Mouse (Mus musculus): ENCODE measurements around the gene Cdc42ep5. TPM values are rescaled to one million over a fixed set of nuclear protein-coding genes. Genes with fewer than 3 reads are reported as not detected.

The Cdc42ep5 gene
- polyA plus RNA-seq, 1 experiment from 2014 or later: 30.3 TPM

- ATAC-seq (ENCODE audit: low FRiP score, low TSS enrichment): no peak
- Histone ChIP-seq H3K4me1 (ENCODE audit: control insufficient read depth, insufficient read depth, low read length) (peaks cover 13% of the 10 kb centered on the region), H3K9ac (ENCODE audit: low read depth, low read length) (0 out of 2 replicates have a peak overlapping the region, but pooled peaks have one; percentile 63), H3K4me2 (replicated peaks; ENCODE audit: low read depth, low read length) (no peak overlapping the region), H3K9me3 (ENCODE audit: control insufficient read depth, low read length) (no peaks in the 10 kb centered on the region), H3K4me3 (ENCODE audit: low read length) (no peak overlapping the region), H3K27ac (ENCODE audit: low read depth, low read length) (no peak overlapping the region), H3K27me3 (ENCODE audit: control insufficient read depth, insufficient read depth, low read length) (peaks cover 13% of the 10 kb centered on the region), H3K36me3 (ENCODE audit: control insufficient read depth, insufficient read depth, low read length) (peaks cover 51% of the 10 kb centered on the region)
- 67% methylated on average over 4 of the region's 4 CpGs for WGBS
Observed at GRCm38 (mm10) chr7:4147836-4148235, 16.8 kb downstream of the Cdc42ep5 start.

DNA sequence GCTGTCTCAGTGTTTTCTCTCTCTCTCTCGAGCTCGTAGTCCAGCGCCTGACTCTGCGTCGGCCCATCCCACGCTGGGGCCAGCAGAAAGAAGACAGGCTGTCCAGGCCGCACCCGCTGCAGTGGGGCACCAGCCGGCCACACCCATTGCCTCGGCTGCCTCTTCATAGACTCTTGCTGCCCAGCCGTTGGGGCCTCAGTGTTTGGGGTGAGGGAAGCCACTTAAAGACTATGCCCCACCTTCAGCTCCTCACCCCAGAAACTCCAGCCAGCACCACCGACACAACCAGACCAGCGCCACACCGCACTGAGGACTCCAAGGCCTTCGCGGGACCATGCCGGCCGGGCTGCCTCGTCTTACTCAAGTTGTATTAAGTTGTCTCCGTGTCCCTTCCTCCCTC is 17.3 kb downstream of the Cdc42ep5 start:
- peaks cover 56% of the 10 kb centered on the region for H3K36me3 ChIP-seq (ENCODE audit: control insufficient read depth, insufficient read depth, low read length)
- no peak overlapping the region for H3K9ac ChIP-seq (ENCODE audit: low read depth, low read length)
- H3K27ac ChIP-seq (ENCODE audit: low read depth, low read length): no peak overlapping the region
- no peak for ATAC-seq (ENCODE audit: low FRiP score, low TSS enrichment)
- peaks cover 13% of the 10 kb centered on the region for H3K27me3 ChIP-seq (ENCODE audit: control insufficient read depth, insufficient read depth, low read length)
- H3K4me2 ChIP-seq (replicated peaks; ENCODE audit: low read depth, low read length): no peak overlapping the region
- H3K9me3 ChIP-seq (ENCODE audit: control insufficient read depth, low read length): no peaks in the 10 kb centered on the region
- 87% methylated on average over 20 of the region's 20 CpGs for WGBS
- no peak overlapping the region for H3K4me3 ChIP-seq (ENCODE audit: low read length)
- peaks cover 13% of the 10 kb centered on the region for H3K4me1 ChIP-seq (ENCODE audit: control insufficient read depth, insufficient read depth, low read length)

GRCm38 (mm10) chr7:4146241-4147180 is 18.1 kb downstream of the Cdc42ep5 start:
- Histone ChIP-seq H3K9me3 (ENCODE audit: control insufficient read depth, low read length) (no peaks in the 10 kb centered on the region), H3K36me3 (ENCODE audit: control insufficient read depth, insufficient read depth, low read length) (peaks cover 65% of the 10 kb centered on the region)
- ATAC-seq (ENCODE audit: low FRiP score, low TSS enrichment): no peak

GRCm38 (mm10) chr7:4145552-4146190 is 19.0 kb downstream of the Cdc42ep5 start:
- peaks cover 73% of the 10 kb centered on the region for H3K36me3 ChIP-seq (ENCODE audit: control insufficient read depth, insufficient read depth, low read length)
- no peak overlapping the region for H3K9ac ChIP-seq (ENCODE audit: low read depth, low read length)
- H3K27me3 ChIP-seq (ENCODE audit: control insufficient read depth, insufficient read depth, low read length): no peaks in the 10 kb centered on the region; the same call in 1 of the 2 replicates
- no peaks in the 10 kb centered on the region for H3K9me3 ChIP-seq (ENCODE audit: control insufficient read depth, low read length)
- H3K4me2 ChIP-seq (replicated peaks; ENCODE audit: low read depth, low read length): no peak overlapping the region
- peaks cover 13% of the 10 kb centered on the region for H3K4me1 ChIP-seq (ENCODE audit: control insufficient read depth, insufficient read depth, low read length)
- WGBS: 74% methylated on average over 6 of the region's 6 CpGs
- H3K4me3 ChIP-seq (ENCODE audit: low read length): no peak overlapping the region
- ATAC-seq (ENCODE audit: low FRiP score, low TSS enrichment): no peak
- no peak overlapping the region for H3K27ac ChIP-seq (ENCODE audit: low read depth, low read length)

More at GRCm38 (mm10) chr7:4146241-4147180, 18.1 kb downstream of the Cdc42ep5 start:
- no peak overlapping the region for H3K9ac ChIP-seq (ENCODE audit: low read depth, low read length)
- peaks cover 7% of the 10 kb centered on the region for H3K27me3 ChIP-seq (ENCODE audit: control insufficient read depth, insufficient read depth, low read length)
- no peak overlapping the region for H3K27ac ChIP-seq (ENCODE audit: low read depth, low read length)
- no peak overlapping the region for H3K4me3 ChIP-seq (ENCODE audit: low read length)
- no peak overlapping the region for H3K4me2 ChIP-seq (replicated peaks; ENCODE audit: low read depth, low read length)
- peaks cover 13% of the 10 kb centered on the region for H3K4me1 ChIP-seq (ENCODE audit: control insufficient read depth, insufficient read depth, low read length)
- 95% methylated on average over 22 of the region's 23 CpGs for WGBS

DNA sequence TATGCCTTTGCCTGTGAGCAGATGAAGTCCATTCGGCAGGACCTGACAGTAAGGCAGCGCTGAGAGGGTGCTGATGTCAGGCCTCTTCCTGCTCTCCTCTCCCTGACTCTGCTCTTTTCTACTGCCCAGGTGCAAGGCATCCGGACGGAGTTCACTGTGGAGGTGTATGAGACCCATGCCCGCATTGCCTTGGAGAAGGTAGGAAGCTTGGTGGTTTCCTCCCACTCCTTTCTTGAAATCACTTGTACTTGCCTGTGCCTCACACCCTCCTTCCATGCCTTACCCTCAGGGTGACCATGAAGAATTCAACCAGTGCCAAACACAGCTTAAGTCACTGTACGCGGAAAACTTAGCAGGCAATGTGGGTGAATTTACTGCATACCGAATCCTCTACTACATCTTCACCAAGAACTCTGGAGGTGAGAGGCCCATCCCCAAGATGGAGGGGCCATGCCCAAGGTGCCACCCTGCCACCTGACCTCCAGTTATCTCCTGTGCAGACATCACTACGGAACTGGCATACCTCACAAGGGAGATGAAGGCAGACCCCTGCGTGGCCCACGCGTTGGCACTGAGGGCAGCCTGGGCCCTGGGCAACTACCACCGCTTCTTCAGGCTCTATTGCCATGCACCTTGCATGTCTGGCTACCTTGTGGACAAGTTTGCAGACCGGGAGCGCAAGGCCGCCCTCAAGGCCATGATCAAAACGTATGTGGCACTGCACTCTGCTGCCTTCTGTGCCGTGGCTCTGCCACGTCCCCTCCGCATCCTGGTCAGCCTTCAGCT is 19.7 kb downstream of the Cdc42ep5 start:
- H3K9me3 ChIP-seq (ENCODE audit: control insufficient read depth, low read length): no peaks in the 10 kb centered on the region
- H3K36me3 ChIP-seq (ENCODE audit: control insufficient read depth, insufficient read depth, low read length): peaks cover 80% of the 10 kb centered on the region
- H3K4me1 ChIP-seq (ENCODE audit: control insufficient read depth, insufficient read depth, low read length): peaks cover 13% of the 10 kb centered on the region
- H3K4me2 ChIP-seq (replicated peaks; ENCODE audit: low read depth, low read length): no peak overlapping the region
- WGBS: 95% methylated on average over 20 of the region's 20 CpGs
- H3K4me3 ChIP-seq (ENCODE audit: low read length): no peak overlapping the region
- no peak for ATAC-seq (ENCODE audit: low FRiP score, low TSS enrichment)
- H3K27ac ChIP-seq (ENCODE audit: low read depth, low read length): no peak overlapping the region
- H3K27me3 ChIP-seq (ENCODE audit: control insufficient read depth, insufficient read depth, low read length): no peaks in the 10 kb centered on the region
- no peak overlapping the region for H3K9ac ChIP-seq (ENCODE audit: low read depth, low read length)

GRCm38 (mm10) chr7:4144046-4144445 is 20.6 kb downstream of the Cdc42ep5 start:
- Histone ChIP-seq H3K9me3 (ENCODE audit: control insufficient read depth, low read length) (no peaks in the 10 kb centered on the region), H3K4me3 (ENCODE audit: low read length) (no peak overlapping the region), H3K4me1 (ENCODE audit: control insufficient read depth, insufficient read depth, low read length) (peaks cover 13% of the 10 kb centered on the region), H3K27me3 (ENCODE audit: control insufficient read depth, insufficient read depth, low read length) (no peaks in the 10 kb centered on the region), H3K4me2 (replicated peaks; ENCODE audit: low read depth, low read length) (no peak overlapping the region), H3K27ac (ENCODE audit: low read depth, low read length) (no peak overlapping the region), H3K9ac (ENCODE audit: low read depth, low read length) (no peak overlapping the region), H3K36me3 (ENCODE audit: control insufficient read depth, insufficient read depth, low read length) (peaks cover 89% of the 10 kb centered on the region)
- WGBS: 97% methylated on average over 13 of the region's 13 CpGs
- ATAC-seq (ENCODE audit: low FRiP score, low TSS enrichment): no peak

- H3K36me3 ChIP-seq (ENCODE audit: control insufficient read depth, insufficient read depth, low read length): peaks cover 95% of the 10 kb centered on the region
- H3K27me3 ChIP-seq (ENCODE audit: control insufficient read depth, insufficient read depth, low read length): no peaks in the 10 kb centered on the region
- no peak overlapping the region for H3K4me3 ChIP-seq (ENCODE audit: low read length)
- H3K9ac ChIP-seq (ENCODE audit: low read depth, low read length): no peak overlapping the region
- no peak overlapping the region for H3K4me2 ChIP-seq (replicated peaks; ENCODE audit: low read depth, low read length)
- ATAC-seq (ENCODE audit: low FRiP score, low TSS enrichment): no peak
- H3K4me1 ChIP-seq (ENCODE audit: control insufficient read depth, insufficient read depth, low read length): peaks cover 9% of the 10 kb centered on the region
- 97% methylated on average over 19 of the region's 19 CpGs for WGBS
- H3K27ac ChIP-seq (ENCODE audit: low read depth, low read length): no peak overlapping the region
- no peaks in the 10 kb centered on the region for H3K9me3 ChIP-seq (ENCODE audit: control insufficient read depth, low read length)
Observed at GRCm38 (mm10) chr7:4143506-4143905, 21.2 kb downstream of the Cdc42ep5 start.

- Histone ChIP-seq H3K27ac (ENCODE audit: low read depth, low read length) (no peak overlapping the region), H3K4me1 (ENCODE audit: control insufficient read depth, insufficient read depth, low read length) (peaks cover 6% of the 10 kb centered on the region; the same call in 1 of the 2 replicates), H3K36me3 (ENCODE audit: control insufficient read depth, insufficient read depth, low read length) (peaks cover 99% of the 10 kb centered on the region), H3K4me3 (ENCODE audit: low read length) (no peak overlapping the region), H3K4me2 (replicated peaks; ENCODE audit: low read depth, low read length) (no peak overlapping the region), H3K27me3 (ENCODE audit: control insufficient read depth, insufficient read depth, low read length) (no peaks in the 10 kb centered on the region), H3K9ac (ENCODE audit: low read depth, low read length) (no peak overlapping the region), H3K9me3 (ENCODE audit: control insufficient read depth, low read length) (no peaks in the 10 kb centered on the region)
- ATAC-seq (ENCODE audit: low FRiP score, low TSS enrichment): no peak
- 95% methylated on average over 10 of the region's 10 CpGs for WGBS
Observed at GRCm38 (mm10) chr7:4142796-4143445, 21.7 kb downstream of the Cdc42ep5 start.

Data from kidney, embryonic 14.5 days (tissue).